Mouse (Mus musculus): ENCODE results near the gene E130116L18Rik. TPM values are rescaled to one million over a fixed set of nuclear protein-coding genes. Genes with fewer than 3 reads are reported as not detected.
"Not testable (repeated sequence)": the region's sequence is repeated elsewhere in the genome, so short reads cannot be mapped to it uniquely, and the experiment has no call there.

Gene E130116L18Rik
- polyA plus RNA-seq, 1 experiment from 2014 or later = not detected

GRCm38 (mm10) chr5:25187727-25188126 is 35.2 kb downstream of the E130116L18Rik start:
- Histone ChIP-seq H3K4me2 (replicated peaks; ENCODE audit: low read depth, low read length) (no peak overlapping the region), H3K27me3 (ENCODE audit: insufficient read depth, low read length) (no peaks in the 10 kb centered on the region), H3K4me3 (ENCODE audit: low read length) (no peak overlapping the region), H3K9me3 (ENCODE audit: low read length) (no peaks in the 10 kb centered on the region), H3K27ac (ENCODE audit: low read length) (no peak overlapping the region), H3K9ac (replicated peaks; ENCODE audit: low read length) (no peak overlapping the region), H3K4me1 (ENCODE audit: insufficient read depth, low read length) (no peaks in the 10 kb centered on the region), H3K36me3 (ENCODE audit: insufficient read depth, low read length) (no peaks in the 10 kb centered on the region)
- no peak for ATAC-seq (ENCODE audit: low FRiP score, low TSS enrichment)

GRCm38 (mm10) chr5:25184594-25184993 is 38.4 kb downstream of the E130116L18Rik start:
- H3K36me3 ChIP-seq (ENCODE audit: insufficient read depth, low read length) = no peaks in the 10 kb centered on the region
- no peaks in the 10 kb centered on the region for H3K4me1 ChIP-seq (ENCODE audit: insufficient read depth, low read length)
- H3K9me3 ChIP-seq (ENCODE audit: low read length) = no peaks in the 10 kb centered on the region
- H3K9ac ChIP-seq (replicated peaks; ENCODE audit: low read length) = no peak overlapping the region
- H3K27me3 ChIP-seq (ENCODE audit: insufficient read depth, low read length) = no peaks in the 10 kb centered on the region
- no peak overlapping the region for H3K27ac ChIP-seq (ENCODE audit: low read length)
- WGBS = 42% methylated on average over 2 of the region's 2 CpGs
- no peak overlapping the region for H3K4me3 ChIP-seq (ENCODE audit: low read length)
- no peak for ATAC-seq (ENCODE audit: low FRiP score, low TSS enrichment)
- H3K4me2 ChIP-seq (replicated peaks; ENCODE audit: low read depth, low read length) = no peak overlapping the region

GRCm38 (mm10) chr5:25183595-25183994 is 39.4 kb downstream of the E130116L18Rik start:
- H3K27ac ChIP-seq (ENCODE audit: low read length) = no peak overlapping the region
- H3K4me2 ChIP-seq (replicated peaks; ENCODE audit: low read depth, low read length) = no peak overlapping the region
- no peak overlapping the region for H3K4me3 ChIP-seq (ENCODE audit: low read length)
- H3K36me3 ChIP-seq (ENCODE audit: insufficient read depth, low read length) = no peaks in the 10 kb centered on the region
- WGBS = 90% methylated on average over 4 of the region's 4 CpGs
- H3K4me1 ChIP-seq (ENCODE audit: insufficient read depth, low read length) = no peaks in the 10 kb centered on the region
- H3K9me3 ChIP-seq (ENCODE audit: low read length) = 0 out of 2 replicates have a peak, but pooled peaks cover 4% of the 10 kb centered on the region
- ATAC-seq (ENCODE audit: low FRiP score, low TSS enrichment) = no peak
- no peaks in the 10 kb centered on the region for H3K27me3 ChIP-seq (ENCODE audit: insufficient read depth, low read length)
- no peak overlapping the region for H3K9ac ChIP-seq (replicated peaks; ENCODE audit: low read length)

- H3K36me3 ChIP-seq (ENCODE audit: insufficient read depth, low read length) = no peaks in the 10 kb centered on the region
- H3K4me1 ChIP-seq (ENCODE audit: insufficient read depth, low read length) = no peaks in the 10 kb centered on the region
- no peaks in the 10 kb centered on the region for H3K27me3 ChIP-seq (ENCODE audit: insufficient read depth, low read length)
- no peak within 1 kb of the TSS for H3K9ac ChIP-seq (replicated peaks; ENCODE audit: low read length)
- H3K4me3 ChIP-seq (ENCODE audit: low read length) = no peak within 1 kb of the TSS
- H3K4me2 ChIP-seq (replicated peaks; ENCODE audit: low read depth, low read length) = no peak within 1 kb of the TSS
- H3K27ac ChIP-seq (ENCODE audit: low read length) = peak within 1 kb of the TSS; percentile 12
- 76% methylated on average over 1 of the region's 1 CpGs for WGBS
- ATAC-seq (ENCODE audit: low FRiP score, low TSS enrichment) = no peak
- H3K9me3 ChIP-seq (ENCODE audit: low read length) = 0 out of 2 replicates have a peak, but pooled peaks cover 4% of the 10 kb centered on the region
These were observed 41.9 kb downstream of the E130116L18Rik start, which contains the start of gene Galntl5 for GRCm38 (mm10) chr5:25181004-25181531. Gene Galntl5 (plus strand): TSS chr5:25181460.

GRCm38 (mm10) chr5:25179936-25180488 is 42.9 kb downstream of the E130116L18Rik start:
- ATAC-seq (ENCODE audit: low FRiP score, low TSS enrichment) = peak; percentile 85
- 69% methylated on average over 3 of the region's 3 CpGs for WGBS
- Histone ChIP-seq H3K9me3 (ENCODE audit: low read length) (peaks cover 4% of the 10 kb centered on the region; the same call in 1 of the 2 replicates), H3K4me3 (ENCODE audit: low read length) (no peak overlapping the region), H3K27ac (ENCODE audit: low read length) (peak overlapping the region; percentile 34; the same call in 1 of the 2 replicates), H3K27me3 (ENCODE audit: insufficient read depth, low read length) (no peaks in the 10 kb centered on the region), H3K9ac (replicated peaks; ENCODE audit: low read length) (no peak overlapping the region), H3K4me2 (replicated peaks; ENCODE audit: low read depth, low read length) (no peak overlapping the region), H3K36me3 (ENCODE audit: insufficient read depth, low read length) (no peaks in the 10 kb centered on the region), H3K4me1 (ENCODE audit: insufficient read depth, low read length) (no peaks in the 10 kb centered on the region)

- no peak for ATAC-seq (ENCODE audit: low FRiP score, low TSS enrichment)
- 95% methylated on average over 4 of the region's 4 CpGs for WGBS
- peak overlapping the region; percentile 48; the same call in 1 of the 2 replicates for H3K27ac ChIP-seq (ENCODE audit: low read length)
- H3K36me3 ChIP-seq (ENCODE audit: insufficient read depth, low read length) = no peaks in the 10 kb centered on the region
- H3K27me3 ChIP-seq (ENCODE audit: insufficient read depth, low read length) = no peaks in the 10 kb centered on the region
- peaks cover 4% of the 10 kb centered on the region; the same call in 1 of the 2 replicates for H3K9me3 ChIP-seq (ENCODE audit: low read length)
- 0 out of 2 replicates have a peak, but pooled peaks cover under 1% of the 10 kb centered on the region for H3K4me1 ChIP-seq (ENCODE audit: insufficient read depth, low read length)
- H3K4me3 ChIP-seq (ENCODE audit: low read length) = no peak overlapping the region
- H3K4me2 ChIP-seq (replicated peaks; ENCODE audit: low read depth, low read length) = no peak overlapping the region
- no peak overlapping the region for H3K9ac ChIP-seq (replicated peaks; ENCODE audit: low read length)
These were observed 43.7 kb downstream of the E130116L18Rik start for GRCm38 (mm10) chr5:25179284-25179683.

GRCm38 (mm10) chr5:25178543-25178942 is 44.4 kb downstream of the E130116L18Rik start:
- H3K9ac ChIP-seq (replicated peaks; ENCODE audit: low read length); H3K4me3 ChIP-seq (ENCODE audit: low read length); ATAC-seq (ENCODE audit: low FRiP score, low TSS enrichment); H3K27me3 ChIP-seq (ENCODE audit: insufficient read depth, low read length); H3K4me2 ChIP-seq (replicated peaks; ENCODE audit: low read depth, low read length); H3K27ac ChIP-seq (ENCODE audit: low read length); H3K4me1 ChIP-seq (ENCODE audit: insufficient read depth, low read length); H3K9me3 ChIP-seq (ENCODE audit: low read length); H3K36me3 ChIP-seq (ENCODE audit: insufficient read depth, low read length): not testable (repeated sequence)
- 31% methylated on average over 4 of the region's 4 CpGs for WGBS

GRCm38 (mm10) chr5:25177937-25178336 is 45.0 kb downstream of the E130116L18Rik start:
- not testable (repeated sequence) for H3K27ac ChIP-seq (ENCODE audit: low read length); ATAC-seq (ENCODE audit: low FRiP score, low TSS enrichment); H3K9ac ChIP-seq (replicated peaks; ENCODE audit: low read length); H3K36me3 ChIP-seq (ENCODE audit: insufficient read depth, low read length); H3K27me3 ChIP-seq (ENCODE audit: insufficient read depth, low read length); H3K9me3 ChIP-seq (ENCODE audit: low read length); H3K4me3 ChIP-seq (ENCODE audit: low read length); H3K4me1 ChIP-seq (ENCODE audit: insufficient read depth, low read length); H3K4me2 ChIP-seq (replicated peaks; ENCODE audit: low read depth, low read length)
- 92% methylated on average over 5 of the region's 5 CpGs for WGBS

All from kidney, embryonic 16.5 days (tissue).